Mouse (Mus musculus) cerebellum, adult 2 months (tissue): ENCODE measurements around the gene Haspin.

Experiments
- CTCF ChIP-seq: fragments of 200-500 bp; IDR thresholded peaks from 2 replicates; pipeline ENCODE4 v1.5.1; 2011; ENCODE audit warnings: low read depth, mild to moderate bottlenecking, control low read depth, low read length, moderate library complexity, borderline replicate concordance; ENCODE audit not compliant: insufficient read depth
- POLR2A ChIP-seq: fragments of 200-500 bp; IDR thresholded peaks from 2 replicates; pipeline ENCODE4 v1.6.1; 2011; ENCODE audit warnings: low read length, control low read depth, borderline replicate concordance; ENCODE audit not compliant: insufficient read depth

- TF ChIP-seq POLR2A (no peak), CTCF (no peak)
Observed at GRCm38 (mm10) chr11:73172186-73172585, 34.1 kb upstream of the Haspin start.
